Mouse (Mus musculus): Measurements from ENCODE around the gene Ttll6. TPM values are rescaled to one million over a fixed set of nuclear protein-coding genes. Genes with fewer than 3 reads are reported as not detected.

The Ttll6 gene
- polyA plus RNA-seq, 1 experiment from 2014 or later, result 0.99 TPM

- TF ChIP-seq EP300 (IDR thresholded peaks at IDR 0.05) (no peak), CTCF (IDR thresholded peaks at IDR 0.05) (no peak)
- Histone ChIP-seq H3K4me1 (ENCODE audit: insufficient read depth, low read depth, low read length) (no peaks in the 10 kb centered on the region), H3K9ac (replicated peaks; ENCODE audit: low read depth) (no peak overlapping the region), H3K36me3 (ENCODE audit: insufficient read depth, low read length) (no peaks in the 10 kb centered on the region), H3K4me3 (ENCODE audit: low read depth, low read length) (no peak overlapping the region), H3K27ac (ENCODE audit: low read length) (no peak overlapping the region), H3K27me3 (replicated peaks; ENCODE audit: insufficient read depth, low read length) (peaks cover 75% of the 10 kb centered on the region), H3K9me3 (ENCODE audit: low read length) (no peaks in the 10 kb centered on the region), H3K4me2 (replicated peaks; ENCODE audit: low read depth, low read length) (no peak overlapping the region)
- no peak for ATAC-seq
- WGBS, result 4% methylated on average over 16 of the region's 16 CpGs
- no peak for DNase-seq (ENCODE audit: low spot score)
These were observed 70.2 kb downstream of the Ttll6 start for GRCm38 (mm10) chr11:96203789-96204186.

GRCm38 (mm10) chr11:96204351-96204750 is 70.8 kb downstream of the Ttll6 start:
- DNase-seq (ENCODE audit: low spot score) (no peak), ATAC-seq (no peak)
- Histone ChIP-seq H3K9me3 (ENCODE audit: low read length) (no peaks in the 10 kb centered on the region), H3K9ac (replicated peaks; ENCODE audit: low read depth) (no peak overlapping the region), H3K27me3 (replicated peaks; ENCODE audit: insufficient read depth, low read length) (peaks cover 71% of the 10 kb centered on the region), H3K4me2 (replicated peaks; ENCODE audit: low read depth, low read length) (no peak overlapping the region), H3K27ac (ENCODE audit: low read length) (no peak overlapping the region), H3K4me3 (ENCODE audit: low read depth, low read length) (no peak overlapping the region), H3K4me1 (ENCODE audit: insufficient read depth, low read depth, low read length) (no peaks in the 10 kb centered on the region), H3K36me3 (ENCODE audit: insufficient read depth, low read length) (no peaks in the 10 kb centered on the region)
- WGBS, result 6% methylated on average over 11 of the region's 11 CpGs
- TF ChIP-seq EP300 (IDR thresholded peaks at IDR 0.05) (no peak), CTCF (IDR thresholded peaks at IDR 0.05) (no peak)

GRCm38 (mm10) chr11:96205426-96206131 is 72.0 kb downstream of the Ttll6 start:
- 3% methylated on average over 15 of the region's 15 CpGs for WGBS
- H3K9me3 ChIP-seq (ENCODE audit: low read length), result no peaks in the 10 kb centered on the region
- ATAC-seq (no peak), DNase-seq (ENCODE audit: low spot score) (no peak)
- H3K27me3 ChIP-seq (replicated peaks; ENCODE audit: insufficient read depth, low read length), result peaks cover 59% of the 10 kb centered on the region
- H3K36me3 ChIP-seq (ENCODE audit: insufficient read depth, low read length), result no peaks in the 10 kb centered on the region
- no peaks in the 10 kb centered on the region for H3K4me1 ChIP-seq (ENCODE audit: insufficient read depth, low read depth, low read length)
- no peak overlapping the region for H3K4me3 ChIP-seq (ENCODE audit: low read depth, low read length)
- H3K9ac ChIP-seq (replicated peaks; ENCODE audit: low read depth), result no peak overlapping the region
- TF ChIP-seq EP300 (IDR thresholded peaks at IDR 0.05) (no peak), CTCF (IDR thresholded peaks at IDR 0.05) (no peak)
- H3K4me2 ChIP-seq (replicated peaks; ENCODE audit: low read depth, low read length), result no peak overlapping the region
- no peak overlapping the region for H3K27ac ChIP-seq (ENCODE audit: low read length)

Other genes starting within 250 kb of the Ttll6 start
- not detected in 2 replicates for gene B4galnt2, start 218.9 kb upstream of the Ttll6 start, polyA plus RNA-seq (2015; fragmentation: Nextera tagmentation; extraction: Ambion mirVana)
- 4.3 and 6.1 TPM in 2 replicates for gene Igf2bp1, start 127.8 kb upstream of the Ttll6 start, polyA plus RNA-seq (2015; fragmentation: Nextera tagmentation; extraction: Ambion mirVana)
- gene Gip, start 109.2 kb upstream of the Ttll6 start, polyA plus RNA-seq (2015; fragmentation: Nextera tagmentation; extraction: Ambion mirVana), result not detected in 2 replicates
- gene Snf8, start 98.9 kb upstream of the Ttll6 start, polyA plus RNA-seq (2015; fragmentation: Nextera tagmentation; extraction: Ambion mirVana), result 72.9 and 77.9 TPM in 2 replicates
- 29.6 and 31.6 TPM in 2 replicates for gene Ube2z, start 68.4 kb upstream of the Ttll6 start, polyA plus RNA-seq (2015; fragmentation: Nextera tagmentation; extraction: Ambion mirVana)
- 324 and 382 TPM in 2 replicates for gene Atp5g1, start 58.1 kb upstream of the Ttll6 start, polyA plus RNA-seq (2015; fragmentation: Nextera tagmentation; extraction: Ambion mirVana)
- gene Calcoco2, start 21.8 kb upstream of the Ttll6 start, polyA plus RNA-seq (2015; fragmentation: Nextera tagmentation; extraction: Ambion mirVana), result 0.74 and 0.98 TPM in 2 replicates
- gene Hoxb13, start 60.5 kb downstream of the Ttll6 start, polyA plus RNA-seq (2015; fragmentation: Nextera tagmentation; extraction: Ambion mirVana), result not detected in 2 replicates
- gene Hoxb9, start 137.7 kb downstream of the Ttll6 start, polyA plus RNA-seq (2015; fragmentation: Nextera tagmentation; extraction: Ambion mirVana), result not detected in 2 replicates
- 0.23 and 0.35 TPM in 2 replicates for gene Hoxb8, start 148.1 kb downstream of the Ttll6 start, polyA plus RNA-seq (2015; fragmentation: Nextera tagmentation; extraction: Ambion mirVana)
- 1.3 and 1.9 TPM in 2 replicates for gene Hoxb7, start 152.8 kb downstream of the Ttll6 start, polyA plus RNA-seq (2015; fragmentation: Nextera tagmentation; extraction: Ambion mirVana)
- 7.3 and 7.4 TPM in 2 replicates for gene Hoxb6, start 158.7 kb downstream of the Ttll6 start, polyA plus RNA-seq (2015; fragmentation: Nextera tagmentation; extraction: Ambion mirVana)
- 16.8 and 17.3 TPM in 2 replicates for gene Hoxb5, start 169.6 kb downstream of the Ttll6 start, polyA plus RNA-seq (2015; fragmentation: Nextera tagmentation; extraction: Ambion mirVana)
- gene Hoxb4, start 184.5 kb downstream of the Ttll6 start, polyA plus RNA-seq (2015; fragmentation: Nextera tagmentation; extraction: Ambion mirVana), result 2.6 and 3.0 TPM in 2 replicates
- gene Hoxb3, start 189.5 kb downstream of the Ttll6 start, polyA plus RNA-seq (2015; fragmentation: Nextera tagmentation; extraction: Ambion mirVana), result 1.5 and 2.2 TPM in 2 replicates
- 16.5 and 16.9 TPM in 2 replicates for gene Hoxb2, start 216.7 kb downstream of the Ttll6 start, polyA plus RNA-seq (2015; fragmentation: Nextera tagmentation; extraction: Ambion mirVana)
- not detected in 2 replicates for gene Hoxb1, start 232.0 kb downstream of the Ttll6 start, polyA plus RNA-seq (2015; fragmentation: Nextera tagmentation; extraction: Ambion mirVana)